Mouse (Mus musculus): ENCODE results near the gene Rsu1. TPM values are rescaled to one million over a fixed set of nuclear protein-coding genes. Genes with fewer than 3 reads are reported as not detected.

Gene Rsu1
- 64.1 and 74.4 TPM in 2 replicates for polyA plus RNA-seq (2016; fragmentation: Nextera tagmentation; extraction: Ambion mirVana)

- 1% methylated on average over 37 of the region's 37 CpGs for WGBS
- H3K9ac ChIP-seq (replicated peaks), result peak within 1 kb of the TSS; percentile 63
These were observed at the start of gene Rsu1 for GRCm38 (mm10) chr2:13271165-13271957. Gene Rsu1, minus strand, starts transcription at chr2:13271415.

GRCm38 (mm10) chr2:13303376-13303775 is 32.2 kb upstream of the Rsu1 start:
- Histone ChIP-seq H3K4me3 (no peak overlapping the region), H3K36me3 (no peaks in the 10 kb centered on the region), H3K4me2 (replicated peaks) (no peak overlapping the region), H3K27ac (replicated peaks) (no peak overlapping the region), H3K9ac (replicated peaks) (no peak overlapping the region), H3K4me1 (peaks cover 2% of the 10 kb centered on the region; the same call in 1 of the 2 replicates), H3K9me3 (no peaks in the 10 kb centered on the region), H3K27me3 (no peaks in the 10 kb centered on the region)
- WGBS, result 83% methylated on average over 3 of the region's 3 CpGs
- no peak for ATAC-seq (ENCODE audit: low FRiP score, low read depth)

More at GRCm38 (mm10) chr2:13271165-13271957, at the start of gene Rsu1:
- peak; percentile 99 for ATAC-seq (ENCODE audit: low FRiP score, low read depth)
- Histone ChIP-seq H3K4me1 (peaks cover 15% of the 10 kb centered on the region), H3K36me3 (no peaks in the 10 kb centered on the region), H3K27ac (replicated peaks) (no peak within 1 kb of the TSS; the same call in 1 of the 2 replicates), H3K4me2 (replicated peaks) (peak within 1 kb of the TSS; percentile 61), H3K4me3 (peak within 1 kb of the TSS; percentile 62), H3K9me3 (no peaks in the 10 kb centered on the region), H3K27me3 (no peaks in the 10 kb centered on the region)

GRCm38 (mm10) chr2:13299031-13299430 is 27.8 kb upstream of the Rsu1 start:
- Histone ChIP-seq H3K27me3 (no peaks in the 10 kb centered on the region), H3K4me3 (no peak overlapping the region), H3K9me3 (no peaks in the 10 kb centered on the region), H3K27ac (replicated peaks) (no peak overlapping the region), H3K4me2 (replicated peaks) (no peak overlapping the region), H3K4me1 (peaks cover 2% of the 10 kb centered on the region; the same call in 1 of the 2 replicates), H3K36me3 (no peaks in the 10 kb centered on the region), H3K9ac (replicated peaks) (no peak overlapping the region)
- 31% methylated on average over 3 of the region's 3 CpGs for WGBS
- peak; percentile 91 for ATAC-seq (ENCODE audit: low FRiP score, low read depth)

GRCm38 (mm10) chr2:13297733-13298132 is 26.5 kb upstream of the Rsu1 start:
- Histone ChIP-seq H3K9me3 (no peaks in the 10 kb centered on the region), H3K4me2 (replicated peaks) (no peak overlapping the region), H3K27ac (replicated peaks) (no peak overlapping the region), H3K27me3 (no peaks in the 10 kb centered on the region), H3K4me3 (no peak overlapping the region), H3K4me1 (peaks cover 2% of the 10 kb centered on the region; the same call in 1 of the 2 replicates), H3K36me3 (no peaks in the 10 kb centered on the region), H3K9ac (replicated peaks) (no peak overlapping the region)
- WGBS, result 57% methylated on average over 5 of the region's 5 CpGs
- no peak for ATAC-seq (ENCODE audit: low FRiP score, low read depth)

GRCm38 (mm10) chr2:13290661-13291060 is 19.4 kb upstream of the Rsu1 start:
- 5% methylated on average over 1 of the region's 1 CpGs for WGBS
- no peaks in the 10 kb centered on the region for H3K9me3 ChIP-seq
- no peak overlapping the region for H3K4me2 ChIP-seq (replicated peaks)
- H3K4me3 ChIP-seq, result no peak overlapping the region
- no peaks in the 10 kb centered on the region for H3K36me3 ChIP-seq
- H3K27ac ChIP-seq (replicated peaks), result no peak overlapping the region
- no peaks in the 10 kb centered on the region for H3K27me3 ChIP-seq
- H3K9ac ChIP-seq (replicated peaks), result no peak overlapping the region
- H3K4me1 ChIP-seq, result no peaks in the 10 kb centered on the region; the same call in 1 of the 2 replicates
- peak; percentile 45; the same call in 1 of the 2 replicates for ATAC-seq (ENCODE audit: low FRiP score, low read depth)

- WGBS, result 73% methylated on average over 3 of the region's 3 CpGs
- Histone ChIP-seq H3K9ac (replicated peaks) (no peak overlapping the region), H3K4me1 (no peaks in the 10 kb centered on the region; the same call in 1 of the 2 replicates), H3K27ac (replicated peaks) (no peak overlapping the region), H3K36me3 (no peaks in the 10 kb centered on the region), H3K4me3 (no peak overlapping the region), H3K27me3 (no peaks in the 10 kb centered on the region), H3K9me3 (no peaks in the 10 kb centered on the region), H3K4me2 (replicated peaks) (no peak overlapping the region)
- no peak for ATAC-seq (ENCODE audit: low FRiP score, low read depth)
These were observed 18.9 kb upstream of the Rsu1 start for GRCm38 (mm10) chr2:13290070-13290469.

- no peaks in the 10 kb centered on the region for H3K36me3 ChIP-seq
- ATAC-seq (ENCODE audit: low FRiP score, low read depth), result peak; percentile 53; the same call in 1 of the 2 replicates
- 57% methylated on average over 10 of the region's 10 CpGs for WGBS
- no peak overlapping the region for H3K9ac ChIP-seq (replicated peaks)
- H3K4me3 ChIP-seq, result no peak overlapping the region
- no peaks in the 10 kb centered on the region for H3K27me3 ChIP-seq
- no peak overlapping the region for H3K4me2 ChIP-seq (replicated peaks)
- H3K9me3 ChIP-seq, result no peaks in the 10 kb centered on the region
- no peak overlapping the region for H3K27ac ChIP-seq (replicated peaks)
- H3K4me1 ChIP-seq, result no peaks in the 10 kb centered on the region
These were observed 7.1 kb upstream of the Rsu1 start for GRCm38 (mm10) chr2:13278114-13278862.

GRCm38 (mm10) chr2:13275874-13276273 is 4.7 kb upstream of the Rsu1 start:
- Histone ChIP-seq H3K36me3 (no peaks in the 10 kb centered on the region), H3K4me2 (replicated peaks) (no peak overlapping the region), H3K9me3 (no peaks in the 10 kb centered on the region), H3K27me3 (no peaks in the 10 kb centered on the region), H3K9ac (replicated peaks) (no peak overlapping the region), H3K4me1 (peaks cover 7% of the 10 kb centered on the region), H3K4me3 (no peak overlapping the region), H3K27ac (replicated peaks) (no peak overlapping the region)
- 58% methylated on average over 7 of the region's 7 CpGs for WGBS
- ATAC-seq (ENCODE audit: low FRiP score, low read depth), result no peak

GRCm38 (mm10) chr2:13270736-13271135 is 479 bp downstream of the Rsu1 start:
- 51% methylated on average over 8 of the region's 8 CpGs for WGBS
- Histone ChIP-seq H3K4me3 (peak overlapping the region; percentile 62), H3K4me1 (peaks cover 15% of the 10 kb centered on the region), H3K36me3 (no peaks in the 10 kb centered on the region), H3K9ac (replicated peaks) (peak overlapping the region; percentile 61), H3K27me3 (no peaks in the 10 kb centered on the region), H3K27ac (replicated peaks) (no peak overlapping the region; the same call in 1 of the 2 replicates), H3K9me3 (no peaks in the 10 kb centered on the region), H3K4me2 (replicated peaks) (peak overlapping the region; percentile 61)
- no peak for ATAC-seq (ENCODE audit: low FRiP score, low read depth)

- ATAC-seq (ENCODE audit: low FRiP score, low read depth), result no peak
- WGBS, result 92% methylated on average over 4 of the region's 4 CpGs
These were observed 2.4 kb downstream of the Rsu1 start for GRCm38 (mm10) chr2:13268681-13269293.

GRCm38 (mm10) chr2:13264875-13265274 is 6.3 kb downstream of the Rsu1 start:
- WGBS, result 45% methylated on average over 4 of the region's 4 CpGs
- Histone ChIP-seq H3K4me1 (no peaks in the 10 kb centered on the region), H3K36me3 (no peaks in the 10 kb centered on the region), H3K27ac (replicated peaks) (no peak overlapping the region), H3K27me3 (no peaks in the 10 kb centered on the region), H3K4me2 (replicated peaks) (no peak overlapping the region), H3K4me3 (no peak overlapping the region), H3K9ac (replicated peaks) (no peak overlapping the region), H3K9me3 (no peaks in the 10 kb centered on the region)
- peak; percentile 66 for ATAC-seq (ENCODE audit: low FRiP score, low read depth)

More at GRCm38 (mm10) chr2:13268681-13269293, 2.4 kb downstream of the Rsu1 start:
- H3K9ac ChIP-seq (replicated peaks), result no peak overlapping the region
- peaks cover 15% of the 10 kb centered on the region for H3K4me1 ChIP-seq
- no peak overlapping the region for H3K4me2 ChIP-seq (replicated peaks)
- no peak overlapping the region for H3K27ac ChIP-seq (replicated peaks)
- H3K36me3 ChIP-seq, result no peaks in the 10 kb centered on the region
- no peak overlapping the region for H3K4me3 ChIP-seq
- no peaks in the 10 kb centered on the region for H3K9me3 ChIP-seq
- H3K27me3 ChIP-seq, result no peaks in the 10 kb centered on the region

Data from midbrain, embryonic 12.5 days (tissue).